Mouse (Mus musculus) A20 (cell line): ENCODE data around the gene Omd.
"Not testable (repeated sequence)": the region's sequence is repeated elsewhere in the genome, so short reads cannot be mapped to it uniquely, and the experiment has no call there.

Experiments
- DNase-seq: peaks from one replicate; pipeline ENCODE4 v3.0.0-alpha.2; 2011; ENCODE audit warnings: low read depth, low spot score

Omd gene

DNA sequence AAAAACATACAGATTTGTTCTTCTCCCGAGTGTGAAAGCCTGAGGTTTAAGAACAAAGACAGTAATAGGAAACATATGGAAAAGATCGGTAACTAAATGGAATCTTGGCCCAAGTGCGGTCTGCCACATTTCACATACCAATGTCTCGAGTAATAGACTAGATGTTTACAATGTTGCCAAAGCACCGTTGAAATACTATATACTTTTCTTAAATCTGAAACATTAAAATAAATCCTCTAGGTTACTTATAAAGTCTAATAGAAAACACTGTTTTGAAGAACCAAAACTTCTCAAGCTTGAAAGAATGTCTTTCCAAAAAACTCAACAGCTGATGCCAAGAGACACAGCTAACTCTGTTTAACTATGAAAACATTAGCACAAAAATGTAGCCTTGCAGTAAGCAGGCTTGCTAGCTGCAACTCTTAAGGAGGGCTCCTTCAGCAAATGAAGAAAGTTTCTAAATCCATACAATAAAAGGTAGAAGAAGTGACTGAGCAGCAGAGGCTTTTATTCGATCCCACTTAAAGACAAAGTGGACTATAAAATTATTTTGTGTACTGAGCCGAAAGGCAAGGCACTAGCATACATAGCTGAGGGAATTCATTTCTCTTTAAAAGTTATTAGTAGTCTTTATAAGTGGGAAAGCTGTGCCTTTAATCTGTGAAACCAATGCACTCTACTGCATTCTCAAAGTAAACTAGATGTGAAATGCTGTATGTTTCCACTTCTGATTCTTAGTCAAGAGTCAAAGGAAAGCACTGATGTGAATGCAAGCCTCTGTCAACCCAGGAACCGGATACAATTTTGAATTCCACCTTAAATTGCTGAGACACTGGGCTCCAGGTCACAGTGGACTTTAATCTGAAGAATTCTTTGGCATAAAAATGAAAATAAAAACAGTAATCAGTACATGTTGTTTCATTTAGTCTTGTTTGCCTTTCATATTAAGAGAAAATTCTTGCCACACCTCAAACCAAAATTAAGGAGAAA is at the start of gene Omd:
Gene Omd, plus strand, starts transcription at position 922 of the 990 bp plus-strand sequence.
- no peak for DNase-seq

DNA sequence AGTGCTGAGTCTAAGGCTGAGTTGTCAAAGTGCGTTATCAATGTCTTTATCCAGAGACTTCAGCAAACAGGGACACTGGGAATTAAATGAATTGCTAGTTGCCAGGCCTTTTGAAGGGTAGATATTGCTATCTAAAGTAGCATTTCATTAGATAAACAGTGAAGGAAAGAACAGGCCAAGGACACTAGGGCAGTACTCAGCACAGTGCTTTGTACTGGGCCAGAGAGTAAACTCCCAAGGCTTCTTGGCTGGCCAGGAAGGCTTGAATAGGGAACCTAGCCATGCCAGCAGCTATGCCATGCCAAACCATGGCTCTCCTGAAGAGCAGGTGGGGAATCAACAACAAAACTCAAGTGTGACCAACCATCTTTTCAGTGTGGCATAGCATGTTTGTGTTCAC is 45.3 kb upstream of the Omd start:
- DNase-seq = no peak

DNA sequence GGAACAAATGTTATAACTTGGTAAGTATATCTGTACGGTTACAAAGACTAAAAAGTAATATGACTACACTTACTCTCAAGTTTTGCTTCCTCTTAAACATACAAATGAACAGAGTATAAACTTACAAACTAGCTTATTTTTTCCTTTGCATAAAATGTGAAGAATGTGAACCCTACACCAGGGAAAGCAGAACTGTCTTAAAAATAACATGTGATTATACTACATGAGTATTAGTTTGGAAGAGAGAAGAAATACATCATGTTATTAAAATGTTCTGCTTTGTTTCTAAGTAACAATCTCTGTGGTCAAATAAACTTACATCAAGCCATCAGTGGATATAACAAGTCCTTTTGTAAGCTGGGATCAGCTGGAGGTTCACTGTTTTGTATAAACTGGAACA is 43.6 kb upstream of the Omd start:
- peak; percentile 9 for DNase-seq

DNA sequence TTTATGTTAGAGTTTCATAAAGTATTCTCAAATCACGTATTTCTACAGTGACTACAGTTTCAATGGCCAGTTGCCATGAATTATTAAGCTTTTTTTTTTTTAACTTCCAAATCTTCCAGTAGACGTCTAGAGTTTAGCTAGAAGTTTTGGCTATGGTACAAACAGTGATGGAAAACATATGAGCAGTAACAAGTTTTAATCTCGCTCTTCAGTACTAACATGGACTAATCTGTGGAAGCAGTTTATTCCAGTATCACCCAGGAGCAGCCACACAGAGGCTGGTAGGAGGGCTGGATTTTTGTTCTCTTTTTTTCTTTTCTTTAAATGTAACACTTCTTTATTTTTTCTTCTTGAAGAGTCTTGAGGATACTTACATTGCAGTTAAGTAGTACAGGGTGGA is 38.0 kb upstream of the Omd start, which contains the start of gene Aspn:
Gene Aspn, plus strand, starts transcription at position 165 of the 400 bp plus-strand sequence.
- no peak for DNase-seq

DNA sequence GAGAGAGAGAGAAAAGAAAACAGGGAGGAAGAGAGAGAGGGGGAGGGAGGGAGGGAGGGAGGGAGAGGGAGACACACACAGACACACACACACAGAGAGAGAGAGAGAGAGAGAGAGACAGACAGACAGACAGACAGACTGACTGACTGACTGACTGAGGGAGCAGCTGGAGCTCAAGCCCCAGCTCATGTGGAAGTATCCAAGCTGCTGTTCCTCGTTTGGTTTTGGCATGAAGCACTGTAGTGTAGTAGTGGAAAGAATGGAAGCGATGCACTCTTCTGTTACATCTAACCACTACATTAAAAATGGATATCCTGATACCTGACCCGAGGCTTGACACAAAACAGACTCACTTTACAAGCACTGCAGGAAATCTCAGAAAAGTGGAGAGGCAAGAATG is 36.6 kb upstream of the Omd start:
- DNase-seq = no peak

DNA sequence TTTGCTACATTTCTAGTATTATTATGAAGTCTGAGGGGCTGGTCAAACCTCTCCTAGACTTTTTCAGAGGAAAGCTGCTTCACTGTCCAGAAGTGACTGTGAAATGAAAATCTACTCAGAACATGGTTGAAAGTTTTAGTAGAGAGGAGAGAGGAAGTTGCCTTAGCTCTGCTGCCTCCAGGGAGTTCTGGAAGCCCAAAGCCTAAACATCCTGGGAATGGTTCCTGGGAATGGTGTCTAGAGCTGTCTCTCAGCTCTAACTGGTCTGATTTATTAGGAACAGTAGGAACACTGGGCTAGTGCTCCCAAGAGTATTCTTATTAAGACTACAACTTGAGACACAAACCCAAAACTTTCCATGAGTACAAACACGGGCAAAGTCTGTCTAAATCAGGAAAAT is 35.7 kb upstream of the Omd start:
- DNase-seq = no peak

DNA sequence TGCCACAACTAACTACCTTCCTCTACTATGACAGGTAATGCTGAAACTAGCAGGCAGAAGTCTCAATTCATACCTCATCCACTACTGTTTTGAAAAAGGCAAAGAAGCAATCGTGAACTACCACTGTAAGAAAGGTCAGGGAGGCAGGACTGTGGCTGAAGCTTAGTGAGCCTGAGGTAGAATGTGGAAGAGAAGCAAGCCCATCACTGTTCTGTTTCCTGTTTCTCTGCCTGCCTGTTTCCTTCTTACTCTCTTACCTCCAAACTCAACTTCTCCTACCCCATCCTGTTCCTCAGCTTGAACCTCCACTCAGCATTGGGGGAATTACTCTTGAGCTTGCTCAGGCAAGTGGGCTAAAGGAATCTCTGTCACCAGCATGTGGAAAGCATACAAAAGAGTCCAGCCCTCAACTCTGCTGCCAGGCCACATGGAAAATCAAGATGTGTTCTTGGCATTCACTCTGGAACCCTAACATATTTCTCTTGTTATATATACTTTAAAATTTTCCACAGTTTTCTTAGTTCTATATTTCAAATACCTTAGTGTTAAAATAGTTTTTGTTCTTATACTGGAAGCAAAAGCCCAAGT is 34.6 kb upstream of the Omd start:
- peak; percentile 22 for DNase-seq

DNA sequence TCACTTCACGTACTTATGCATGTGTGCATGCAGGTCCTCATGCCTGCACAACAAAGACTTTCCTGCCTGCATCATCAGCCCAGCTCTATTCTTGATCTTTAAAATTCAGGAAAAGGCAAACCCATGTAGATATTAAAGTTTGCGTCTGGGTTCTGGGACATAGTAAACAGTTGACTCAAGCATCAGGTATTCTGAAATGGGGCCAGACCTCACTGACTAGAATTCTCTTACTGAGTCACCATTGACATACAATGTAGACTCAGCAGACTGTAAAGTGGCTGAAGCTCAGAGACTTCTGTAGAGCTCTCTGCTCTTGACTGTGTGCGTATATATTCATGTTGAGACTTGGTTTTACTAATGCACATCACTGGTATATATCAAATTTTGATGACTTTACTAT is 32.6 kb upstream of the Omd start:
- DNase-seq = no peak

DNA sequence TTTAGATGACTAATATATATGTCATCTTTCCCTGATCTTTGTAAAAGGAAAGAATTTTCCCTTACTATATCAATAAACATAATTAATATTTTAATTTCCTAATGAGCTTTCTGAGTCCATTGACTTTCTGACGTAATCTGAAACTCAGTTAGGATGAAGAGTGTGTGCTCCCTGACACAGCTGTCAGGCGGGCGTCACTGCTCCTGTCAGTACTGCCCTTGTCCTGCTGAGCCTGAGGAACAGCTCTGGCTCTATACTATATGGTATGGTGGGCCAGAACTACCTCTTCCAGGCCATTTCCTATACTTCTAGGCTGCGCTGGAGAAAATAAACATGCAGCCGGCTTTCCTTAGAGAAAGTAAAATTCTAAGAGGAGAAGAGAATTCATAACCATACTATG is 27.7 kb upstream of the Omd start:
- DNase-seq = no peak

DNA sequence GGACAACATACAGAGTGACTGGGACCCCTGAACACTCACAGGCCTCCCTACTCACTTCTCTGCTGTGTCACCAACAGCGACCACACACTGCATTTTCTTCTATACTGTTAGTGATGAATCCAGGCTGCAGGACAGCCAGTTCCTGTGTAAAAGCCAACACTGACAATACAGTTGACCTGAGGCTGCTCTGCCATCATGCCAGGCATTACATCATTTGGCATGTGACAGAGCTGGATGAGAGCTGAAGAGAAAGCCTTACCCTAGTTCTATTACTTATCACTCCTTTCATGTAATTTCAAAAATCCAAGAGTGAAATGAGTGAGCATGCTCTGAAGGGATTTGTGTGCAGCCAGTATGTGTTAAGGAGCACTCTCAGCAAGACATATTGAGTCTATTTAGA is 26.1 kb upstream of the Omd start:
- DNase-seq = no peak

DNA sequence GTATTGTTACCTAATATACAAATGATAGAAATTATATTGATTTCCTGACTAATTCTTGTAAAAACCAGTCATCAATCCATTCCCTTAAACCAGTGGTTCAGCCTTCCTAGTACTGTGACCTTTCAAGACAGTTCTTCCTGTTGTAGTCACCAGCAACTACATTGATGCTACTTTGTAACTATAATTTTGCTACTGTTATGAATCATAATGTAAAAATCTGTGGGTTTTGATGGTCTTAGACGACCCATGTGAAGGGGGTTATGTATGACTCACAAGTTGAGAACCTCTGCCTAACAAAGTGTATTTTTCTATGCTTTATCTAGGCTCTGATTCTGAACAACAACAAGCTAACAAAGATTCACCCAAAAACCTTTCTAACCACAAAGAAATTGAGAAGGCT is 25.3 kb upstream of the Omd start:
- DNase-seq = no peak

DNA sequence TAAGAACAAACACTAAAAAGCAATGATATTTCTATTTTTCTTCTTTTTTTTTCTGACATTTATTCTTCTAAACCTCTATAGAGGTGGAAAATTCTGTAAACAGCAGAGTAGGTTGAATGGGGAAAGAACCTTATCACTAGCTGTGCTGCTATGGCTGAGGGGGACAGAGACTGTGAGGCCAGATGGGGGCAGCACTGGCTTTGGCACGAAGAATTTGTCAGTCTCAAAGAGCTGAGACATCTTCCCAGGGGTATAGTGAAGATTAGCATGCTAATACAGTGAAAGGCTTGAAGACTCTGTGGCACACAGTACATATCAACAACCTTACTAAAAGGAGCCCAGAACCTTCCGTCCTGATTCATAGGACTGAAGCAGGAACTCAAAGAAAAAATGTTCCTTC is 23.1 kb upstream of the Omd start:
- DNase-seq = peak; percentile 33

DNA sequence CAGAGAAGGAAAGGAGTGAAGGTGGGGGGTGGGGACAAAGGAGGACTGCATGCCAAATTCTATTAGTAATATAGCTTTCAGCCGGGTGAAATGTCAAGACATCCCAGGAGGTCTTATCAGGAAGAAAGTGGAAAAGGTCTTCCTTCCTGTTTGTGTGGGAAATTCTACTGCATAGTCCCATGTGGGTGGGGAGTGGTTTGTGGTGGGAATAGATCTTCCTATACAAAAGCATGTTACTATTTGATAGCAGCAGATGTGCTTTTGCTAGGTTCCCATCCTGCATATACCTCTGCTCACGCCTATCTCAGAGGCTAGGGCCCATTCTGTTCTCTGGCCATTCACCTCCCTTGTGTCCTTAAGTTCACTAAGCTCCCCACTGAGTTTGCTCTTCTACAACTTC is 21.4 kb upstream of the Omd start:
- no peak for DNase-seq

DNA sequence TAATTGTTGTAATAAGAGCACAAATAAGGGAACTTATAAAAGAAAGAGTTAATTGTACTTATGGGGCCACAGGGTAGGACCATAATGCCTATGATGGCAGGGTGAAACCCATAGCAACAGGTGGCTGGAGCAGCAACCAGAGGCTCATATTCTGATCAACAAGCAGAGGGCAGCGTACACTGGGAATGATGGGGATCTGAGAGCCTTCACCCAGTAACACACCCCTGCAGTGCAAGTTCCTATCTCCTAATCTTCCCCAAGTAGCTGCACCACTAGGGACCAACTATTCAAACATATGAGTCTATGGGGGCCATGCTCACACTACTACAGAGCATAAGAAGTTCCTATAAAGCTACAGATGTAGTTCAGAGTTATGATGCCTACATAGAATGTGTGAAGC is 17.9 kb upstream of the Omd start:
- DNase-seq = no peak

DNA sequence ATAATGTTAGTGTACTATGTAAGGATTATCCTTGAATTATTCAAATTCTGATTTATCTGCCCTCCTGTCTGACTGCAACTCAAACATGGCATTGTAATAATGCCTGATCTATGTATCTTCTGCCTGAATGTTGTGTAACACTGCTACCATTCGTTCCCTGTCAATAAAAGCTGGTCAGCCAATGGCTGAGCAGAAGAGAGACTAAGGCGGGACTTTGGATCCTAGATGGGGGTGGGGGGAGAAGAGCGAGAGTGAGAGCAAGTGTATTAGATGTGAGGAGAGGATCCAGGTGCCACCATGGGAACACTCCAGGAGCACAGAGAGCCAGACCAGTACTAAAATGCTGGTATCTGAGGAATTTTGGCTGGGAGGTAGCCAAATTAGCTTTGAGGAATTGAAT is 11.9 kb upstream of the Omd start:
- DNase-seq = no peak

DNA sequence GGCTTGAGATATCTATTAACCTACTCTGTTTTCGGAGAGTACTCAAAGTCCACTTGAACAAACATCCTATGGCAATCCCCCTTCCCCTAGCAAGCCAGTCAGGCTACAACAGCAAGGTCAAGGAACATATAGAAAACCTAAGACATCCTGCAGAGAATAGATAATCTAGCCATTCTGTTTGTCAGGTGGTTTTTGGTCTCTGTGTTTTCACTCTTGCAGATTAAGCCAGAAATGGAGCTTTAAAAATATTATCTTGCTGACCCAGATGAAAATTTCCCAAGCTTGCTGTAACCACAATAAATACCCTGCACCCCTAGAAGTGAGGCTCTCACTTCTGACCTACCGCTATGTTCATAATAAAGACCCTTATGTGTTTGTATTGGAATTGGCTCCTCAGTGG is 10.8 kb upstream of the Omd start:
- no peak for DNase-seq

DNA sequence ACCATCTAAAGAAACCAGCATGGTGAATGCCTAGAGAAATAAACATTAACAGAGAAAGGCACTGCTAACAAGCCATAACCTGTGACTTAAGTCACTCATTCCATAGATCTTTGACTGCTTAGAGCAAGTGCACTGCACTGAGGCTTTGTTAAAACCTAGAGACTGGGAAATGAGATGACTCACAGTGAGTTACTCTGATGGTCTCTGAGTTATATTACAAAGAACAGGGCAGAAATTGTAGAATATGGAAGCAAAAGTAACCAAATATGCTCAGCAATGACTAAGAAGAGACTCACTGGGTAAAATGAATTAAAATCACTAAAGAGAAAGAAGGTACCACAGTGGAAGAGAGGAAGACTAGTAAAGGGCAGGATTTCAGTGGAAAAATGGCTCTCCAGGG is 1.6 kb downstream of the Omd start:
- no peak for DNase-seq

DNA sequence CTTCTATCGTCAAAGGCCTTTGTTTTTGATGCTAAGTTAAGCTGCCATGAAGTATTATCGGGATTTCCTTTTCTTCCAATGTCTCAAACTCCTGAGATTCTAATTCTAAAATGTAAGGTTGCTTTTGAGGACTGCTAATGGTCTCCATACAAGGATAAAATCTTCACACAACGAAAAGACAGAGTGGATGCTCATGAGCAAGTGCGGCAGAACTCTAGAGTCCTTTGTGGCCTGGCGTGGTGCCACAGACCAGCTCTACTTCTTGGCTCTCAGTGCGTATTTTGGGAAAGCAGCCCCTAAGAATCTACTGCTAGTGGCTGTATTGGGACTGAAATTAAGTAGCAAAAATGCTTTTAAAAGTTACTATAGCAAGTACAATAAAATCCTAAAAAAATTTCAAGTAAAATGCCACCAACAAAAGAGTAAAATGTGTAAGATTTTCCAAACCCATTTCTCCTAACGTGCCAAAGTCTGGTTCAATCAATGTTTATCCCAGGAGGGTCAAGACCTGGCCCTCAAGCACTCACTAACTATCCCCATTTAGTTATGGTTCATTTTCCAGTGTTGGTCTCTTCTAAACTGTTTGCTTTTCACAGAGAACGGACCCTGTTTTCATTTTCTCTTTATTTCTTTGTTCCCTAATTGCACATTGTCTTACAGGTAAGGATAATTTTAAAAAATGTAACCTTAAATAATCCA is 2.2 kb downstream of the Omd start:
- no peak for DNase-seq

DNA sequence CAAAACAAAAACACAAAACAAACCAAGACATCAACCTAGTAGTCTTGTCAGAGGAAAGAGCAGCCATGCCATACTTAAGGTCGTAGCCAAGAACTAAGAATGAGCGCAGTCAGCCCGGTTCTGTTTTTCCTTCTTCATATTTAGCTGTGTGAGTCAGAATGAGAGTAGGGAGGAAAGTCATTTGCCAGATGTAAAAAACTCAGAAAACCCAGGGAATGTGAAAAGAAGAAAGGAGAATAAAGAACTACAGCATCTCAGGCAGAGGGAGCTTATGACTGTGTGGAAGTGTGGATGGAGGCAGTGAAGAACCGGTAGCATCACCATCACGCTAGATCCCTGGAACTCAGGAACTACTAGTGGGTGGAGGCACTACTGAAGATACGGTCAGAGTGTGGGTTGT is 3.8 kb downstream of the Omd start:
- no peak for DNase-seq

DNA sequence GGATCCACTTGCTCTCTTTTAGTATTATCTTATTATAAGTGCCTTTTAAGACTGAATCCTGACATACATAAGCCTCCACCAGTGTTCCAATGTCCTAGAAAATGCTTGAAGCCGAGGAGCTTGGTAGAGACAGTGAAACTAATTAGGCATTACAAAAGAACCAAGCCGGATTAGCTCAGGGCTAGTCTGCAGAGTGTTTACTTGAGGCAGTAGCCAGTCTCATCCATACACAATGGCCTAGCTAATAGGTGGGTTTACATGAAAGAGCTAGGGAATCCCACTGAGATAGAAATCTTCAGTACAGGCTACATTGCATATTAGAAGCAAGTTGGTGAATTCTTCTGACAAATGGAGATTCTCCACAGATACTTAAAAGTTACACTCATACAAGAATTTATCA is 20.3 kb downstream of the Omd start:
- not testable (repeated sequence) for DNase-seq

DNA sequence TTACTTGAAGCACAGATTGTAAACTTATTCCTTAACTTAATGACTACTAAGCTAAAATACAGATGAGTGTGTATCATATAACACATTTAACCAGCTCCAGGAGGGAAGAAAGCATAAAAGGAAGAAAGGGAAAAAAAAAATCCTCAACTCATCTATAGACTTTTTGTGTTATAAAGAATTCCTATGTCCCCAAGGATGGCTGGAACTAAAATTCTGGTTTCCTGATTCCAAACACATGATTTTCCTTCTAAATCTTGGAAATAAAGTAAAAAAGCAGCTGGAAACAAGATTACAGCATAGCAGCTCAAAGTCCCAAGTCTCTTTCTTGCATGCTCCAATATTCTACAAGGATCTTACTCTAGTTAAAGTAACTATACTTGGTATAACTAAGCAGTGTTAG is 21.3 kb downstream of the Omd start:
- no peak for DNase-seq

DNA sequence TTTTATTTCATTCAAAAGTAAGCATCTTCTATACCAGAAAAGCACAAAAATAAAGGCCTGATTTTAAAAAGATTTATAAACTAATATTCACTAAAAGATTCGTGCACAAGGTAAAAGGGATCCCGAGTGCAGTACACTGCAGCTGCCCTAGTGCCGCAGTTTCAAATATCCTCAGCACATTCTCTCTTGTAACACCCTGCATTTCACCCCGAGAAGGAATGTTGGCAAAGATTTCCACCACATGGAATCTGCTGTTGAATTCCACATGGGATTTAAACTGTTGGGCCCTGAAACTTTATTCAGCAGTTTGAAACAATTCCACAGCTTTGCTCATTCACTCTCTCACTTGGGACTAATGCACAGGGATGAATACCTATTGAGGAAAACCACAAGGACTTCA is 25.5 kb downstream of the Omd start, which contains the start of gene Ogn:
Gene Ogn, plus strand, starts transcription at position 333 of the 400 bp plus-strand sequence.
- DNase-seq = no peak
